Mouse (Mus musculus): ENCODE data around the gene Gm42517.

Gm42517 gene

GRCm38 (mm10) chr5:108349511-108350148, 18.1 kb downstream of the Gm42517 start:
- no peak for DNase-seq (ENCODE audit: low spot score)

- no peak for DNase-seq (ENCODE audit: low spot score)
These were observed 19.9 kb downstream of the Gm42517 start for GRCm38 (mm10) chr5:108347843-108348242.

DNA sequence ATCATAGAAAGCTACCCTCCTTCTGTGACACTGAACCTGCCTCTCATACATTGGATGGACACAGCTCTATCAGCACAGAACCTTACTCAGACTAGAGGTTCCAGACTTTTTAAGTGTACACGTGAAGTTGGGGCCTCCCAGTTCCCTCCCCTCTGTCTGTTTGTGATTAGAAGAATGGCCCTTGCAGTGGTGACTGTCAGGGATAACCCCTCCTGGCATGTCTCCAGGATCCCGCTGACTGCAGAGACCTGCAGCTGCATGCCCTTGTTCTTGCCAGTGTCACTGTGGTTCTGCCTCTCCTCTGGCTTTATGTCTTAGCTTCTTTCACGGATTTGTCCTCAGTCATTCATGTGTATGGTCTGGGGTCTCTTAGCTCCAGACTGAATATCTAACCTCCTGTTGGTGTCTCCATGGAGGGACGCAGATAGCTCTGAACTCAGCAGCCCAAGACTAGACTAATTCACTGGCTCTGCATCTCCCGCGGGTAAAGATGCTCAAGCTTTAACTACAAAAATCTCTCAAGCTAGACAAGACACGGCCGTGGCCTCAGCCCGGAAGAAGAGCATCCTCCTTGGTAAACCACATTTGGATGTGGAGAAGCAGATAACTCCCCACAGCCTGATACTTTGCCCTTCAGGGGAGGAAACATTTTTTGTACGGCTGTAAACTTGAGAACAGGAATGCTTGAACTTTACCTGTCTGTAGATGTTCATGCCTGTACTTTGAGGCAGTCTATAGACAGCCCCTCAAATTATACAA, 22.2 kb downstream of the Gm42517 start:
- DNase-seq (ENCODE audit: low spot score) = no peak

- DNase-seq (ENCODE audit: low spot score) = no peak
These were observed 24.0 kb downstream of the Gm42517 start for GRCm38 (mm10) chr5:108343680-108344170.

GRCm38 (mm10) chr5:108338049-108338448, 29.7 kb downstream of the Gm42517 start:
- DNase-seq (ENCODE audit: low spot score) = no peak

- DNase-seq (ENCODE audit: low spot score) = no peak
These were observed 30.3 kb downstream of the Gm42517 start for GRCm38 (mm10) chr5:108337385-108337784.

GRCm38 (mm10) chr5:108331051-108331450, 36.7 kb downstream of the Gm42517 start:
- DNase-seq (ENCODE audit: low spot score) = no peak

Measured in left cerebral cortex, adult 11 months (tissue).